Mouse (Mus musculus) limb, embryonic 14.5 days (tissue): ENCODE measurements around the gene Gm20388. TPM values are rescaled to one million over a fixed set of nuclear protein-coding genes. Genes with fewer than 3 reads are reported as not detected.
A peak's percentile ranks its signal among the peaks of the same experiment; 100 is the strongest.

ENCODE experiments used
- ATAC-seq: fragments of 200-750 bp; cut with Nextera tagmentation; 2 replicates; pipeline ENCODE4 v1.8.0; 2017; ENCODE audit warnings: low read depth, moderate number of reproducible peaks, moderate TSS enrichment; ENCODE audit not compliant: low FRiP score
- DNase-seq: peaks from one replicate; pipeline ENCODE4 v3.0.0-alpha.2; 2015; ENCODE audit warnings: low spot score
- H3K27ac ChIP-seq: fragments of 300-500 bp; sonication (generic); replicated peaks from 2 replicates; pipeline ENCODE4 v1.5.1; 2014; ENCODE audit warnings: low read depth, mild to moderate bottlenecking, low read length, moderate library complexity, mixed read lengths
- H3K27me3 ChIP-seq: fragments of 300-500 bp; sonication (generic); 2 replicates; pipeline ENCODE4 v1.6.1; 2014; ENCODE audit warnings: low read length, mixed read lengths; ENCODE audit not compliant: control insufficient read depth, insufficient read depth
- H3K36me3 ChIP-seq: fragments of 300-500 bp; sonication (generic); 2 replicates; pipeline ENCODE4 v1.6.1; 2014; ENCODE audit warnings: mild to moderate bottlenecking, low read length, moderate library complexity, mixed read lengths; ENCODE audit not compliant: control insufficient read depth, insufficient read depth
- H3K4me1 ChIP-seq: fragments of 300-500 bp; sonication (generic); 2 replicates; pipeline ENCODE4 v1.6.1; 2014; ENCODE audit warnings: antibody characterized with exemption, low read length, mixed read lengths; ENCODE audit not compliant: control insufficient read depth, insufficient read depth
- H3K4me2 ChIP-seq: fragments of 300-500 bp; sonication (generic); replicated peaks from 2 replicates; pipeline ENCODE4 v1.6.1; 2014; ENCODE audit warnings: low read depth, mild to moderate bottlenecking, low read length, moderate library complexity; ENCODE audit not compliant: severe bottlenecking
- H3K4me3 ChIP-seq: fragments of 300-500 bp; sonication (generic); replicated peaks from 2 replicates; pipeline ENCODE4 v1.5.1; 2014; ENCODE audit warnings: low read length
- H3K9ac ChIP-seq: fragments of 300-500 bp; sonication (generic); 2 replicates; pipeline ENCODE4 v1.6.1; 2014; ENCODE audit warnings: mild to moderate bottlenecking, low read depth, low read length, moderate library complexity; ENCODE audit not compliant: severe bottlenecking
- H3K9me3 ChIP-seq: fragments of 300-500 bp; sonication (generic); 2 replicates; pipeline ENCODE4 v1.6.1; 2016; ENCODE audit warnings: low read length; ENCODE audit not compliant: control insufficient read depth
- POLR2A ChIP-seq: fragments of 200-500 bp; IDR thresholded peaks from 2 replicates; pipeline ENCODE4 v1.8.0; 2012; ENCODE audit warnings: inconsistent platforms, mild to moderate bottlenecking, moderate library complexity, borderline replicate concordance; ENCODE audit not compliant: insufficient read depth, insufficient read length; ENCODE audit errors: extremely low read depth
- WGBS: fragments of 180-500 bp; shearing (Covaris S2); extraction: QIAGEN DNeasy Blood & Tissue Kit; methylation state at CpG from one replicate; pipeline ENCODE4 v1.1.7; 2014; 5-methylcytosine and 5-hydroxymethylcytosine counted together
- polyA plus RNA-seq, 2 experiments: library from polyadenylated mRNA; depleted of rRNA in 1 of 2; stranded (reverse) in 1 of 2; unstranded in 1 of 2; fragments of >200 nt; fragmentation: Nextera tagmentation in 1 of 2; extraction: Ambion mirVana in 1 of 2; gene quantifications; 2 replicates each; pipeline versions ENCODE4 v1.2.1 to v1.2.3; 2012 to 2014

Gene Gm20388
- polyA plus RNA-seq, 2 experiments = 1.9 to 49.9 TPM

DNA sequence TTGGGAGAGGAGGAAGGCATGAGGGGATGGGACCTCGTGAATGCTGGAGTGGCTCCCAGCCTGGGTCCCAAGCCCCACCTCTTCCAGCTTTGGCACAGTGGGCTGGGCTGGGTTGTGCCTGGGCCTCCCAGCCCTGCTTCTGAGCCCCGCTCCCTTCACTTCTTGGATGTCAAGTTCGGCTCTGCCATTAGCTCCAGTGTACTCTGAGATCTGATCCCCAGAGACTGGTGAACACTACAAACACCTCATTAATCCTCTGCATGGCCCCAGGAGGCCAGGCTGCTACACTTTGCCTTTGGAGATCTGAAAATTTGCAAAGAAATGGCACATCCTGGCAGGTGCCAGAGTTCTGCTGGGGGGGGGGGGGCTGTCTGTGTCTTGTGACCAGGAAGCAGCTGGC, 1858.5 kb downstream of the Gm20388 start:
- no peak overlapping the region for H3K4me3 ChIP-seq
- H3K27me3 ChIP-seq = no peaks in the 10 kb centered on the region
- TF ChIP-seq POLR2A = no peak
- DNase-seq (no peak), ATAC-seq (no peak)
- H3K27ac ChIP-seq = no peak overlapping the region
- no peaks in the 10 kb centered on the region for H3K4me1 ChIP-seq
- H3K36me3 ChIP-seq = no peaks in the 10 kb centered on the region
- no peak overlapping the region for H3K4me2 ChIP-seq
- no peaks in the 10 kb centered on the region for H3K9me3 ChIP-seq
- WGBS = 36% methylated on average over 3 of the region's 3 CpGs
- no peak overlapping the region for H3K9ac ChIP-seq

GRCm38 (mm10) chr8:121769621-121770020, 1859.0 kb downstream of the Gm20388 start:
- 94% methylated on average over 2 of the region's 2 CpGs for WGBS
- Histone ChIP-seq H3K4me3 (no peak overlapping the region), H3K9me3 (no peaks in the 10 kb centered on the region), H3K27me3 (no peaks in the 10 kb centered on the region), H3K4me2 (no peak overlapping the region), H3K4me1 (no peaks in the 10 kb centered on the region), H3K9ac (0 out of 2 replicates have a peak overlapping the region, but pooled peaks have one; percentile 25), H3K27ac (no peak overlapping the region), H3K36me3 (no peaks in the 10 kb centered on the region)
- DNase-seq (no peak), ATAC-seq (no peak)
- TF ChIP-seq POLR2A = no peak

- Histone ChIP-seq H3K4me3 (no peak overlapping the region), H3K4me2 (no peak overlapping the region), H3K4me1 (no peaks in the 10 kb centered on the region), H3K36me3 (no peaks in the 10 kb centered on the region), H3K9ac (no peak overlapping the region), H3K27ac (no peak overlapping the region), H3K27me3 (no peaks in the 10 kb centered on the region), H3K9me3 (no peaks in the 10 kb centered on the region)
- TF ChIP-seq POLR2A = no peak
- no peak for DNase-seq
- WGBS = 36% methylated on average over 17 of the region's 19 CpGs
- ATAC-seq = no peak
Observed at GRCm38 (mm10) chr8:121770845-121771752, 1860.5 kb downstream of the Gm20388 start.

DNA sequence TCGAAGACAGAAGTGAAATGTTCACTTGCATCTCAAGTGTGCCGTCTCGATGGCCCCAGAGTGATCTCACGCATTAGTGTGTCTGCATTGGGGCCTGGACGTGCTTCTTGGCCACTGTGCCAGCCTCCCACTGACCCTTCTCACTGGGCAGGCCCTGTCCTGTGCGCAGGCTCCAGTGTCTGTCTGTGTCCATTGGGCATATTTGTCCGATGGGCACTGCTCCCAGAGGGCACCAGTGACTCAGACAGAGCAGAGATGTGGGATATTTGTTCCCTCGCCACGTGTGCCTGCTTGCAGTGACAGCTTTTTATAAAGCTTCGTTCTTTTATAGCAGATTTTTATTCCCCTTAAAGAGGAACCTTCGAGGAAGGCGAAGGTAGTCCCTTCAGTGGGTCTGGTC, 1863.2 kb downstream of the Gm20388 start:
- ATAC-seq (no peak), DNase-seq (no peak)
- Histone ChIP-seq H3K36me3 (no peaks in the 10 kb centered on the region), H3K9me3 (no peaks in the 10 kb centered on the region), H3K27me3 (no peaks in the 10 kb centered on the region), H3K4me1 (no peaks in the 10 kb centered on the region), H3K27ac (no peak overlapping the region), H3K4me3 (no peak overlapping the region), H3K9ac (no peak overlapping the region), H3K4me2 (no peak overlapping the region)
- TF ChIP-seq POLR2A = no peak
- 87% methylated on average over 12 of the region's 12 CpGs for WGBS

DNA sequence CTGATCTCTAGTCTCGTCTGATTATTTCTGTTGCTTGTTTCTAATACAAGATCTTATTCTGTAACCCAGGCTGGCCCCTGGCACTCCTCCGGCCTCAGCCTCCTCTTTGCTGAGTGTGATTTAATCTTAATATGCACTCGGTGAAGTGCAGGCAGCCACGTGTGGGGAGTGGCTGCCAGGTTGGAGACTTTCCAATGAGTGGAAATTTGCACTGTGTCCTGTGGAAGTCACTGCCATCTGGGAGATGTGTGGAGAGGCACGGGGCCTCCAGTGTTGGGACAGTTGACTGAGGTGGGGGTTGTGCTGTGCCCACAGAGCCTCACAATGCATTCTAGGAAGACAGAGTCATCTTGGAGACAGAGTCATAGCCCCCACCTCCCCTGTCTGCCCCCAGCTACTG, 1871.9 kb downstream of the Gm20388 start:
- no peak for TF ChIP-seq POLR2A
- no peaks in the 10 kb centered on the region for H3K27me3 ChIP-seq
- DNase-seq (no peak), ATAC-seq (no peak)
- no peak overlapping the region for H3K27ac ChIP-seq
- no peaks in the 10 kb centered on the region for H3K9me3 ChIP-seq
- H3K4me2 ChIP-seq = no peak overlapping the region
- 70% methylated on average over 5 of the region's 5 CpGs for WGBS
- H3K4me1 ChIP-seq = peaks cover 3% of the 10 kb centered on the region; the same call in 1 of the 2 replicates
- no peaks in the 10 kb centered on the region for H3K36me3 ChIP-seq
- no peak overlapping the region for H3K4me3 ChIP-seq
- no peak overlapping the region for H3K9ac ChIP-seq

DNA sequence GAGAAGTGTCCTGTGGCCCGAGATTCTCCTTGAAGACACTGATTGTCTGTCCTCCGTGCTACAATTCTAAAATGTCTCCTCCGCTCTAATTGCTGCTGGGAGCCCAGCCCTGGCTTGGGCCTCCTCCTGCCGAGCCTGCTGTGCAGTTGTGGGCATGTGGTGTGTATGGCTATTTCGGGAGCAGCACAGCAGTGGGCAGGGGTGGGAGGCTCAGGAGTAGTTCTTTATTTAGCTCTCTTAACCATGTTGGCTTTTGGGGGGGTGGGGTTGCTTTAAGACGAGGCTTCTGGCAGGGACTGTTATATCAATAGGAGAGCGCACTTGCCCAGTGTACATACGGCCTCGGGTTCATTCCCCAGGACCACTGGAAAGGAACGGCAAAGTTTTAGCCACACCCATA, 1875.9 kb downstream of the Gm20388 start:
- Histone ChIP-seq H3K27me3 (no peaks in the 10 kb centered on the region), H3K36me3 (no peaks in the 10 kb centered on the region), H3K27ac (no peak overlapping the region), H3K9ac (no peak overlapping the region), H3K4me2 (no peak overlapping the region), H3K4me3 (no peak overlapping the region), H3K9me3 (no peaks in the 10 kb centered on the region), H3K4me1 (peaks cover 3% of the 10 kb centered on the region; the same call in 1 of the 2 replicates)
- no peak for TF ChIP-seq POLR2A
- DNase-seq (peak; percentile 17), ATAC-seq (peak; percentile 64)
- 50% methylated on average over 10 of the region's 10 CpGs for WGBS
